Mouse (Mus musculus): ENCODE results near the gene Disc1.

GRCm38 (mm10) chr8:125283542-125283941 is 229.5 kb downstream of the Disc1 start:
- TF ChIP-seq CTCF (IDR thresholded peaks at IDR 0.05): no peak
- TF ChIP-seq EP300 (IDR thresholded peaks at IDR 0.05): no peak
